Mouse (Mus musculus) erythroblast, embryonic 14.5 days (primary cell): ENCODE measurements around the gene N4bp1.

Experiments
- GATA1 ChIP-seq: IDR thresholded peaks from 2 replicates; pipeline ENCODE4 v1.6.1; 2012; ENCODE audit warnings: low read length, inconsistent platforms, mixed read lengths
- TAL1 ChIP-seq: IDR thresholded peaks from 3 replicates; pipeline ENCODE4 v1.6.1; 2012; ENCODE audit warnings: low read length, inconsistent platforms, mixed read lengths

DNA sequence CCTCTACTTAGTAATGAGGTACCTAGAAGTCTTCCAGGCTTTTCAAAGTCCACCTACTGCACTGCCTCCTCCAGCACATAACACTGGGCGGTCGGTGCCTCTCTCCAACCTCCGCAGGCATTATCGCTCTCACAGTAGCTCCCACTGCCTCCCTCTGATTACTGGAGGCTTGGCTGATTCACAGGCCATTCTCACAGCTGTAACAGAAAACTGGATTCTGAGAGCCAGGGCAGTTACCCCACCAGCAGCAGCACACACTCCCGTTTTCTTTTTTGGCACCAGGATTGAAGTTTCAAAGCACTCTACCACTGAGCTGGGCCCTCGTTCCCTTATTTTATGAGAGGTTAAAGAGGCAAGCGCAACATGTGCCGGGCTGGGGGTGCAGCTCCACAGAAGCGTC is 3.1 kb downstream of the N4bp1 start:
- TF ChIP-seq TAL1 = no peak
- TF ChIP-seq GATA1 = no peak
